Mouse (Mus musculus): ENCODE measurements around the gene Cpt1c. TPM values are rescaled to one million over a fixed set of nuclear protein-coding genes. Genes with fewer than 3 reads are reported as not detected.
A peak's percentile ranks its signal among the peaks of the same experiment; 100 is the strongest.

Gene Cpt1c
- polyA plus RNA-seq, 1 experiment from 2014 or later = 7.6 TPM

- ATAC-seq (replicated peaks; ENCODE audit: extremely low read depth, insufficient read depth, low FRiP score) = 0 out of 2 replicates have a peak, but pooled peaks have one; percentile 5
- Histone ChIP-seq H3K4me3 (ENCODE audit: low read length) (peak overlapping the region; percentile 99), H3K27ac (ENCODE audit: low read length) (peak overlapping the region; percentile 94), H3K9ac (ENCODE audit: low read length) (peak overlapping the region; percentile 81), H3K36me3 (ENCODE audit: control insufficient read depth, insufficient read depth) (peaks cover 12% of the 10 kb centered on the region), H3K9me3 (replicated peaks; ENCODE audit: control insufficient read depth, low read length) (no peaks in the 10 kb centered on the region), H3K4me2 (ENCODE audit: low read depth, low read length) (peak overlapping the region; percentile 75), H3K4me1 (ENCODE audit: control insufficient read depth, insufficient read depth, low read length) (peaks cover 28% of the 10 kb centered on the region), H3K27me3 (ENCODE audit: control insufficient read depth, insufficient read depth, low read length) (no peaks in the 10 kb centered on the region)
- under 1% methylated on average over 29 of the region's 29 CpGs for WGBS
Observed at GRCm38 (mm10) chr7:44986879-44987718, 12.4 kb upstream of the Cpt1c start.

- Histone ChIP-seq H3K36me3 (ENCODE audit: control insufficient read depth, insufficient read depth) (peaks cover 18% of the 10 kb centered on the region), H3K27ac (ENCODE audit: low read length) (peak within 1 kb of the TSS; percentile 97), H3K9ac (ENCODE audit: low read length) (peak within 1 kb of the TSS; percentile 99), H3K4me2 (ENCODE audit: low read depth, low read length) (peak within 1 kb of the TSS; percentile 82), H3K4me3 (ENCODE audit: low read length) (peak within 1 kb of the TSS; percentile 99), H3K4me1 (ENCODE audit: control insufficient read depth, insufficient read depth, low read length) (peaks cover 28% of the 10 kb centered on the region), H3K9me3 (replicated peaks; ENCODE audit: control insufficient read depth, low read length) (no peaks in the 10 kb centered on the region), H3K27me3 (ENCODE audit: control insufficient read depth, insufficient read depth, low read length) (no peaks in the 10 kb centered on the region)
- ATAC-seq (replicated peaks; ENCODE audit: extremely low read depth, insufficient read depth, low FRiP score) = peak; percentile 95
- under 1% methylated on average over 42 of the region's 42 CpGs for WGBS
Observed at GRCm38 (mm10) chr7:44986192-44986878, 11.7 kb upstream of the Cpt1c start, which contains the start of gene Prmt1. Prmt1 (minus strand) TSS chr7:44986568.

GRCm38 (mm10) chr7:44985595-44986191, 11.0 kb upstream of the Cpt1c start:
- H3K9ac ChIP-seq (ENCODE audit: low read length) = peak overlapping the region; percentile 99
- H3K4me3 ChIP-seq (ENCODE audit: low read length) = peak overlapping the region; percentile 99
- no peak for ATAC-seq (replicated peaks; ENCODE audit: extremely low read depth, insufficient read depth, low FRiP score)
- H3K4me1 ChIP-seq (ENCODE audit: control insufficient read depth, insufficient read depth, low read length) = peaks cover 28% of the 10 kb centered on the region
- peak overlapping the region; percentile 82 for H3K4me2 ChIP-seq (ENCODE audit: low read depth, low read length)
- WGBS = under 1% methylated on average over 44 of the region's 45 CpGs
- no peaks in the 10 kb centered on the region for H3K9me3 ChIP-seq (replicated peaks; ENCODE audit: control insufficient read depth, low read length)
- H3K27me3 ChIP-seq (ENCODE audit: control insufficient read depth, insufficient read depth, low read length) = no peaks in the 10 kb centered on the region
- peaks cover 22% of the 10 kb centered on the region for H3K36me3 ChIP-seq (ENCODE audit: control insufficient read depth, insufficient read depth)
- H3K27ac ChIP-seq (ENCODE audit: low read length) = peak overlapping the region; percentile 97

- peak overlapping the region; percentile 41; the same call in 1 of the 2 replicates for H3K9ac ChIP-seq (ENCODE audit: low read length)
Observed at GRCm38 (mm10) chr7:44984833-44985164, 10.1 kb upstream of the Cpt1c start.

GRCm38 (mm10) chr7:44983944-44984832, 9.5 kb upstream of the Cpt1c start:
- H3K9ac ChIP-seq (ENCODE audit: low read length) = peak overlapping the region; percentile 41; the same call in 1 of the 2 replicates
- H3K27me3 ChIP-seq (ENCODE audit: control insufficient read depth, insufficient read depth, low read length) = no peaks in the 10 kb centered on the region
- H3K4me1 ChIP-seq (ENCODE audit: control insufficient read depth, insufficient read depth, low read length) = peaks cover 27% of the 10 kb centered on the region
- H3K36me3 ChIP-seq (ENCODE audit: control insufficient read depth, insufficient read depth) = peaks cover 29% of the 10 kb centered on the region
- H3K4me2 ChIP-seq (ENCODE audit: low read depth, low read length) = peak overlapping the region; percentile 82; the same call in 1 of the 2 replicates
- WGBS = 68% methylated on average over 7 of the region's 7 CpGs
- ATAC-seq (replicated peaks; ENCODE audit: extremely low read depth, insufficient read depth, low FRiP score) = no peak
- H3K4me3 ChIP-seq (ENCODE audit: low read length) = peak overlapping the region; percentile 99; the same call in 1 of the 2 replicates
- peak overlapping the region; percentile 97 for H3K27ac ChIP-seq (ENCODE audit: low read length)
- no peaks in the 10 kb centered on the region for H3K9me3 ChIP-seq (replicated peaks; ENCODE audit: control insufficient read depth, low read length)

More at GRCm38 (mm10) chr7:44984833-44985164, 10.1 kb upstream of the Cpt1c start:
- Histone ChIP-seq H3K4me1 (ENCODE audit: control insufficient read depth, insufficient read depth, low read length) (peaks cover 28% of the 10 kb centered on the region), H3K4me2 (ENCODE audit: low read depth, low read length) (peak overlapping the region; percentile 82), H3K36me3 (ENCODE audit: control insufficient read depth, insufficient read depth) (peaks cover 24% of the 10 kb centered on the region), H3K9me3 (replicated peaks; ENCODE audit: control insufficient read depth, low read length) (no peaks in the 10 kb centered on the region), H3K27ac (ENCODE audit: low read length) (peak overlapping the region; percentile 97), H3K27me3 (ENCODE audit: control insufficient read depth, insufficient read depth, low read length) (no peaks in the 10 kb centered on the region), H3K4me3 (ENCODE audit: low read length) (peak overlapping the region; percentile 99; the same call in 1 of the 2 replicates)
- ATAC-seq (replicated peaks; ENCODE audit: extremely low read depth, insufficient read depth, low FRiP score) = no peak
- WGBS = 35% methylated on average over 3 of the region's 3 CpGs

- WGBS = 27% methylated on average over 6 of the region's 6 CpGs
- H3K4me1 ChIP-seq (ENCODE audit: control insufficient read depth, insufficient read depth, low read length) = peaks cover 20% of the 10 kb centered on the region
- H3K9me3 ChIP-seq (replicated peaks; ENCODE audit: control insufficient read depth, low read length) = no peaks in the 10 kb centered on the region
- peak overlapping the region; percentile 26 for H3K27ac ChIP-seq (ENCODE audit: low read length)
- H3K4me3 ChIP-seq (ENCODE audit: low read length) = no peak overlapping the region
- no peaks in the 10 kb centered on the region for H3K27me3 ChIP-seq (ENCODE audit: control insufficient read depth, insufficient read depth, low read length)
- H3K36me3 ChIP-seq (ENCODE audit: control insufficient read depth, insufficient read depth) = peaks cover 38% of the 10 kb centered on the region
- ATAC-seq (replicated peaks; ENCODE audit: extremely low read depth, insufficient read depth, low FRiP score) = no peak
- no peak overlapping the region for H3K9ac ChIP-seq (ENCODE audit: low read length)
- H3K4me2 ChIP-seq (ENCODE audit: low read depth, low read length) = no peak overlapping the region
Observed at GRCm38 (mm10) chr7:44983085-44983484, 8.4 kb upstream of the Cpt1c start.

- no peak for ATAC-seq (replicated peaks; ENCODE audit: extremely low read depth, insufficient read depth, low FRiP score)
- no peak overlapping the region for H3K4me2 ChIP-seq (ENCODE audit: low read depth, low read length)
- H3K4me3 ChIP-seq (ENCODE audit: low read length) = no peak overlapping the region
- WGBS = 91% methylated on average over 8 of the region's 8 CpGs
- H3K9ac ChIP-seq (ENCODE audit: low read length) = no peak overlapping the region
- H3K9me3 ChIP-seq (replicated peaks; ENCODE audit: control insufficient read depth, low read length) = no peaks in the 10 kb centered on the region
- H3K4me1 ChIP-seq (ENCODE audit: control insufficient read depth, insufficient read depth, low read length) = peaks cover 15% of the 10 kb centered on the region
- H3K27ac ChIP-seq (ENCODE audit: low read length) = no peak overlapping the region
- no peaks in the 10 kb centered on the region for H3K27me3 ChIP-seq (ENCODE audit: control insufficient read depth, insufficient read depth, low read length)
- peaks cover 51% of the 10 kb centered on the region for H3K36me3 ChIP-seq (ENCODE audit: control insufficient read depth, insufficient read depth)
Observed at GRCm38 (mm10) chr7:44981539-44981938, 6.9 kb upstream of the Cpt1c start.

GRCm38 (mm10) chr7:44978300-44978699, 3.6 kb upstream of the Cpt1c start:
- Histone ChIP-seq H3K9ac (ENCODE audit: low read length) (no peak overlapping the region), H3K4me3 (ENCODE audit: low read length) (no peak overlapping the region), H3K4me1 (ENCODE audit: control insufficient read depth, insufficient read depth, low read length) (peaks cover 2% of the 10 kb centered on the region; the same call in 1 of the 2 replicates), H3K27ac (ENCODE audit: low read length) (no peak overlapping the region), H3K27me3 (ENCODE audit: control insufficient read depth, insufficient read depth, low read length) (no peaks in the 10 kb centered on the region), H3K9me3 (replicated peaks; ENCODE audit: control insufficient read depth, low read length) (no peaks in the 10 kb centered on the region), H3K36me3 (ENCODE audit: control insufficient read depth, insufficient read depth) (peaks cover 56% of the 10 kb centered on the region), H3K4me2 (ENCODE audit: low read depth, low read length) (no peak overlapping the region)
- ATAC-seq (replicated peaks; ENCODE audit: extremely low read depth, insufficient read depth, low FRiP score) = no peak
- 90% methylated on average over 3 of the region's 3 CpGs for WGBS
